Mouse (Mus musculus) erythroblast, embryonic 14.5 days (primary cell): ENCODE measurements around the gene Elk4. TPM values are rescaled to one million over a fixed set of nuclear protein-coding genes. Genes with fewer than 3 reads are reported as not detected.

Experiments
- H3K27me3 ChIP-seq: 2 replicates; pipeline ENCODE4 v1.6.1; 2012; ENCODE audit warnings: inconsistent platforms; ENCODE audit not compliant: control insufficient read depth
- H3K36me3 ChIP-seq: 2 replicates; pipeline ENCODE4 v1.6.1; 2012; ENCODE audit warnings: mild to moderate bottlenecking, inconsistent platforms; ENCODE audit not compliant: control insufficient read depth
- H3K4me1 ChIP-seq: 2 replicates; pipeline ENCODE4 v1.6.1; 2012; ENCODE audit warnings: inconsistent platforms; ENCODE audit not compliant: control insufficient read depth
- H3K4me3 ChIP-seq: replicated peaks from 2 replicates; pipeline ENCODE3; 2012; ENCODE audit warnings: moderate library complexity, mild to moderate bottlenecking, inconsistent platforms
- H3K9me3 ChIP-seq: 2 replicates; pipeline ENCODE4 v1.6.1; 2012; ENCODE audit warnings: low read length, inconsistent platforms, mixed read lengths; ENCODE audit not compliant: control insufficient read depth
- GATA1 ChIP-seq: IDR thresholded peaks from 2 replicates; pipeline ENCODE4 v1.6.1; 2012; ENCODE audit warnings: low read length, inconsistent platforms, mixed read lengths
- TAL1 ChIP-seq: IDR thresholded peaks from 3 replicates; pipeline ENCODE4 v1.6.1; 2012; ENCODE audit warnings: low read length, inconsistent platforms, mixed read lengths
- polyA plus RNA-seq: library from polyadenylated mRNA; stranded (reverse); fragments of >175 nt; gene quantifications from 2 replicates; pipeline ENCODE4 v1.2.3, GENCODE M21; 2012

The Elk4 gene
- polyA plus RNA-seq, 1 experiment = 0.38 TPM

DNA sequence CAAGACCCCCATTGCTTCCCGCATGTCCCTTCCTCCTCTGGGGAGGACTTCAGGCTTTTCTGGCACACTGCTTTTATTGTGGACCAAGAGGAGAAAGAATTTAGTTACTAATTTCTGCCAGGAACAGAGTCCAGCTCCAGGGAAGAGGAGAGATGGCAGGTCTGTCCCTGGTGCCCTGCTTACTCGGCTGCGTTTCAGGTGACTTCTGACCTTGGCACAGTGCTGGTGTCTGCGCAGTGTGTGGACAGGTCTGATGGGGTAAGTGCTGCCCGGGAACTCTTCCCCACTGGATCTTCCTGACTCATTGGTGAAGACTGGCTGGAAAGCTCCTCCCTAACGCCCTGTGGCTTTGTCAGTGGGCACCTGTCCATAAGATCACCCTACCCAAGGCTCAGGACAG lies 38.4 kb upstream of the Elk4 start:
- Histone ChIP-seq H3K9me3 (no peaks in the 10 kb centered on the region), H3K4me1 (no peaks in the 10 kb centered on the region; the same call in none of the 2 replicates), H3K4me3 (no peak overlapping the region), H3K36me3 (no peaks in the 10 kb centered on the region), H3K27me3 (peaks cover 18% of the 10 kb centered on the region)
- TF ChIP-seq GATA1 (no peak), TAL1 (no peak)

DNA sequence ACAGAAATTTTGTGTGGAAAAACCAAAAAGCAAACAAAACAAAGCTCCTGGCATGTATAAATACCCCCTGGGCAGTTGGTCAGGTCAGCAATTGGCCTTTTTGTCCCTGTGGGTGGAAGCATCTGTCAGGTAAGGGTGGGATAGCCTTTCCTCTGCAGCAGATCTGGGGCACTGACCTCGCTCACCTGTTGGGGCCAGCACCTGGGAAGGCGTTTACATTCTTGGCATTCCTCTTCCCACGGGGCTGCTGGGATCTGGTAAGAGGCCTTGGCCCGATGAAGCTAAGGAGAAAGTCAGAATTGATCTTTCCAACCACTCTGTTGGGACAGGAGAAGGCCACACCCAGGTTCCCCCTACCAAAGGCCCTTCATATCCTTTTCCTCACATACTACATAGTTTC lies 37.6 kb upstream of the Elk4 start:
- H3K27me3 ChIP-seq = peaks cover 10% of the 10 kb centered on the region
- no peak for TF ChIP-seq GATA1
- no peak for TF ChIP-seq TAL1
- no peaks in the 10 kb centered on the region for H3K36me3 ChIP-seq
- H3K9me3 ChIP-seq = no peaks in the 10 kb centered on the region
- no peaks in the 10 kb centered on the region; the same call in none of the 2 replicates for H3K4me1 ChIP-seq
- H3K4me3 ChIP-seq = no peak overlapping the region

DNA sequence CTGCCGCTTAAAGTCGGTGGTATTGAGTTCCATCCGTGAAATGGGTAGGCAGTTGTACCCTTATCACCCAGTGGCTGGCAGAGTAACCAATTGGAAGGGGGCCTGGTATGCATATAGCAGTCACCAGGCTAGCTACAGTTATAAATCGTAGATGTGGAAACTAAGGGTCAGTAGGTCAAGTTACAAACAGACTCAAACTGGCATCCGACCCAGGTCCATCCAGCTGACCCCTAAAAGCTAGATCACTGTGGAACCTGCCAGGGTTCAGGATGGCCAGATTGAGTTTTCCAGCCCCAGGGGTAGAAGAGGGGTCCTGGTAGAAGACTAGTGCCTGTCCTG lies 37.1 kb upstream of the Elk4 start:
- Histone ChIP-seq H3K9me3 (no peaks in the 10 kb centered on the region), H3K36me3 (no peaks in the 10 kb centered on the region), H3K4me1 (no peaks in the 10 kb centered on the region; the same call in none of the 2 replicates), H3K4me3 (no peak overlapping the region), H3K27me3 (peaks cover 7% of the 10 kb centered on the region)
- TF ChIP-seq TAL1 = no peak
- TF ChIP-seq GATA1 = no peak

DNA sequence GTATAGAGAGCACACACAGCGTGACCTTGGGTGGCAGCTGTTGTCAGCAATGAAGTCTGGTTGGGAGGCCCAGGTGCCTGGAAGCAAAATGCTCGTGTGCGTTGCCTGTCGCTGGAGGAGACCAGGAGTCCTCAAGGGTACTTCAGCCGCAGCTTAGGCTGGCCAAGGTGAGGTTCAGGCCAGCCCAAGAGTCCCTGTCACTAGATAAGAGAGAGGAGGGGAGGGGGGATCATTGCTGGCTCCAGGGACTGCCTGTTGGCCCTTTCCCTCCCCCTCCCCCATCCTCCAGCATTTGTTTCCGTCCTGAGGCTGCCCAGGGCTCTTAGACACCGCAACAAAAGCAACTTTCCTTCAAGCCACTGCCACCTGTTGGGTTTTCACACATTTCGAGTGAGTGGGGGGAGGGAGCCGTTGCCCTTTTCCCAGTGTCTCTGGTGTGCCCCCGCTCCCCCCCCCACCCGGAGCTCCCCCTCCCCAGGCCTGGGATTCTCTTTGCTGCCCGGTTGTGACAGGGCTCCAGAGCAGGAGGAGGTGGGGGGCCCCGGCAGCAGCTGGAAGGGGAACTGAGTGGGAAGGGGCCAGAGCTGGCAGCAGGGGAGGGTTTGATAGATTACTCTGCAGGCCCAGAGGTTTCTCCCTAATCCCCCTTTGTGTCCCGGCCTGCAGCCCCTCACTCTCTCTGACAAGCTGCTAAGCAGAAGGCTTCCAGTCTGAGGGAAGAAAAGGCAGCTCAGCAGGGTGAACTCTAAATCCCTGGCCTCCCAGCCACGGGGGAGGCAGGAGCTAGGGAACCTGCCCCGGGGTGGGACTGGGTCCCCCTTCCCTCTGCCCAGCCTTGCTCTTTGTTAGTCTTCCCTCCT lies 36.5 kb upstream of the Elk4 start:
- H3K4me1 ChIP-seq = no peaks in the 10 kb centered on the region; the same call in none of the 2 replicates
- no peaks in the 10 kb centered on the region for H3K9me3 ChIP-seq
- no peak for TF ChIP-seq TAL1
- no peak for TF ChIP-seq GATA1
- H3K4me3 ChIP-seq = no peak overlapping the region
- no peaks in the 10 kb centered on the region for H3K36me3 ChIP-seq
- peaks cover 2% of the 10 kb centered on the region; the same call in 1 of the 2 replicates for H3K27me3 ChIP-seq

DNA sequence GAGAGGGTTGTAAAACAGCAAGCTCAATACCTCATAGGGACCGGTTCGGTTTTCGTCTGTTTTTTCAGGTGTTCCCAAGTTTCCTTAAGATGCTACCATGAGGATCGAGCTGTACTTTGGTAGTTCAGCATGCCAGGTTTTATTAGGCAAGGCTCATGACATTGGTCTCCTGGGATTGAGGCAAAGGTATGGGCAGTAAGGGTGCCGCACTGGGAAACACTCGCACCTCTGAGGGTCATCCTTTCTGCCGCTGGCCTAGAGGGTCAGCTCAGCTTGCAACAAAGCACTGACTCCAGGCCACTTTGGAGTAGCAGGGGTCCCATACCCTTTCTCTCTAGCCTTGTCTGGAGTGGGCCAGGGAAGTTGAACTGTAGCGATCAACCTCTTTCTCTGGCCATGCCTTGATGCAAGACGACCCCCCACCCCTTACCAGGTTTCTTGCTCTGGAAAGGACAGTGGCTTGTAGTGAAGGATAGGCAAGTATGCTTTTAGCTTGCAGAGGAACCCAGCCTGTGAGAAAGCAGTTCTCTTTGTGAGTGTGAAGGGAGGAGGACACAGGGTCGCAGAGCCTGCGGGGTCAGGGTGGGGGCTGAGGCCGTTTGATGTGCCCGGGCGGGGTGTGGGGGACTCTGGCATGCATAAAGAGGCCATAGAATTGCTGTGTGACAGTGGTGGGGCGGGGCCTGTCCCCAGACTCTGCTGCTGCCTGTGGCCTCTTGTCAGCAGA lies 35.5 kb upstream of the Elk4 start:
- Histone ChIP-seq H3K27me3 (no peaks in the 10 kb centered on the region), H3K4me3 (no peak overlapping the region), H3K36me3 (no peaks in the 10 kb centered on the region; the same call in 1 of the 2 replicates), H3K9me3 (no peaks in the 10 kb centered on the region), H3K4me1 (no peaks in the 10 kb centered on the region; the same call in none of the 2 replicates)
- TF ChIP-seq TAL1 = no peak
- TF ChIP-seq GATA1 = no peak

DNA sequence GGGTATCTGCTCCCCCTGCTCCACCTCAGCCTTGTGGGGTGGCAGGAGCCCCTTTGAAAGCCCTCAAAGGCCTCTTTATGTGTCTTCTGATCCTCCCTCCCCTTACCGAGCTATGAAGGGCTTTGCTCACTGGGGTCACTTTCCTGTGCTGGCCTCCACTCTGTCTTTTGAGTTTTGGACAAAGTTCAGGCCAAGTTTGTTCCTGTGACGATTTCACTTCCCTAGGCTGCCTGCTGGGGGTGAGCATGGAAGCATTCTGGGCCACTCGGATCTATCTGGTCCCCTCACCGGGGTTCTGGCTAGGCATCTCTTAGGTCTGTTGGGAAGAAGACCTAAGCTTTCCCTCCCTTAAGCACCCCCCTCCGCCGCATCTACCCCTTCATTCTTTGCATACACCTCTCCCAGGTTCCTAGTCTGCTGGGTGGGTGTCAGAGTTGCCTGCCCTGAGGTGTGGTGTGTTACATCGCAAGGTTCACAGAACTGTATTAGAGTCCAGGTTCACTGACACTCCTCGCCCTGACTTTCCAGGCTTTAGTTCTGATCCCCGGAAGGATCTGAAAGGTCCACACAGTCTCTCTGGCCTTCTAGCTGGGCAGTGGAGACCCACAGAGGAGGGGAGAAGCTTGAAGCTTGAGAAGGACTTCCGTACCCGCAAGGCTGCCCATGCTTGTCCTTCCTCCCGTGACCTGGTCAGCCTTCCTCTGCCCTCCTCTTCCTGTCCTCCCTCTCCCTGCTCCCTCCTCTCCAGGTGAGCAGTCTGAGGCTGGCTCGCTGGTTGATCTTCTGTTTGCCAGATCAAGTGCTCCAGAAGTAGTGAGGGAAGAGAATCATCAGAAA lies 34.7 kb upstream of the Elk4 start:
- no peaks in the 10 kb centered on the region for H3K9me3 ChIP-seq
- no peaks in the 10 kb centered on the region; the same call in none of the 2 replicates for H3K4me1 ChIP-seq
- H3K27me3 ChIP-seq = no peaks in the 10 kb centered on the region
- H3K4me3 ChIP-seq = no peak overlapping the region
- TF ChIP-seq TAL1 (no peak), GATA1 (no peak)
- H3K36me3 ChIP-seq = no peaks in the 10 kb centered on the region; the same call in 1 of the 2 replicates

DNA sequence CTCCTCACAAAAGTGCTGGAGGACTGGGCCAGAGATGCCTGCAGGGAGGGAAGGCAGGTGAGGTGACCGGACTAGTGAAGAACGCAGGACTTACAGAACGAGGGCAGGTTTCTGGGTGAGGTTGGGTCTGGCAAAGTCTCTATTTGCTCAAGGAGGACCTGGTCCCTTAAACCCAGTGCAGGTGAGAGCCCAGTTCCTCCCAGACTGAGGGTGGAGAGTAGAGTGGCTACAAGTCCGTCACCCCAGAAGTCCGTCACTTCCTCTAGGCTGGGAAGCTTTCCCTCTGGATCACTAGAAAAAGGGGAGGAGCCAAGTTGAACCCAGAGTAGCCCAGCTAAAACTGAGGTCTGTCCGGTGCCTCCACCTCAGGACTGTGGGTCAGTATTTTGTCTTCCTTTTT lies 33.4 kb upstream of the Elk4 start:
- Histone ChIP-seq H3K4me1 (no peaks in the 10 kb centered on the region; the same call in none of the 2 replicates), H3K36me3 (no peaks in the 10 kb centered on the region; the same call in 1 of the 2 replicates), H3K9me3 (no peaks in the 10 kb centered on the region), H3K27me3 (no peaks in the 10 kb centered on the region), H3K4me3 (no peak overlapping the region)
- TF ChIP-seq GATA1 = no peak
- TF ChIP-seq TAL1 = no peak

DNA sequence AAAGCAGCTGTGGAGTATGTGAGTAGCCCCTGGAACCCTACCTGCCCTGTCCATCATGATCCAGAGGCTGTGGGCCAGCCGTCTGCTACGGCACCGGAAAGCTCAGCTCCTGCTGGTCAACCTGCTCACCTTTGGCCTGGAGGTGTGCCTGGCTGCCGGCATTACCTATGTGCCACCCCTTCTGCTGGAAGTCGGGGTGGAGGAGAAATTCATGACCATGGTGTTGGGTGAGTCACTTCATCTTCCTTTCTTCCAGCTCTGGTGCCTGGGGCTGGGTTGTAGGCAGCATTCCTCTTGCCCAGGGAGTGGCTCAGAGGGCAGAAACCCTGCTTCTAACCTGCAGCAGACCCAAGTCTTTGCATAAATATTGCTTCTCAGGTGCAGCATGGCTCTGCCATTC lies 30.5 kb upstream of the Elk4 start:
- no peak for TF ChIP-seq GATA1
- no peak for TF ChIP-seq TAL1
- Histone ChIP-seq H3K4me1 (no peaks in the 10 kb centered on the region), H3K4me3 (no peak overlapping the region), H3K27me3 (no peaks in the 10 kb centered on the region), H3K36me3 (no peaks in the 10 kb centered on the region; the same call in 1 of the 2 replicates), H3K9me3 (no peaks in the 10 kb centered on the region)

DNA sequence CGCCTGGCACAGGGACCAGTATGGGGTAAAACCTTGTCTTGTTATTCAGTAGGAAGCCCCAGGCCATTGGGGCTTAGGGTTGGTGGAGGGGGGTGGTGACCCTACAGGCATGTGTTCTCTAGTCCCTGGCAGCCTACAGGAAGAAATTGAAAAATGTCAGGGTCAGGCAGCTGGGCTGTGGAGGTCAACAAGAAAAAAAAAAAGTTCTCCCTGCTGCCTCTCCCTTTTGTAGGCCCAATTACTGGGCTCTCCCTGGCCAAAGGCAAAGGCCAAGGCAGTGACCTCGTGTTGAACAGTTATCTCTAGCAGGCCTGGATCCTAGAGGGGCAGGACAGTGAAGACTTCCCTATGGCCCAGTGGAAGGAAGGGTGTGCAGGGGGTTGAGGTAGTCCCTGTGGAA lies 26.9 kb upstream of the Elk4 start:
- TF ChIP-seq GATA1 = no peak
- TF ChIP-seq TAL1 = no peak
- Histone ChIP-seq H3K9me3 (no peaks in the 10 kb centered on the region), H3K27me3 (no peaks in the 10 kb centered on the region), H3K36me3 (no peaks in the 10 kb centered on the region; the same call in 1 of the 2 replicates), H3K4me3 (no peak overlapping the region), H3K4me1 (no peaks in the 10 kb centered on the region)
